Mouse (Mus musculus) forebrain, embryonic 13.5 days (tissue): Measurements from ENCODE around the gene Atoh8. TPM values are rescaled to one million over a fixed set of nuclear protein-coding genes. Genes with fewer than 3 reads are reported as not detected.

Source experiments
- ATAC-seq: fragments of 200-750 bp; cut with Nextera tagmentation; 2 replicates; pipeline ENCODE4 v1.8.0; 2017
- H3K27ac ChIP-seq: fragments of 300-500 bp; sonication (generic); 2 replicates; pipeline ENCODE4 v1.5.1; 2015; ENCODE audit warnings: inconsistent platforms, mild to moderate bottlenecking, moderate library complexity
- H3K27me3 ChIP-seq: fragments of 300-500 bp; sonication (generic); 2 replicates; pipeline ENCODE4 v1.6.1; 2015; ENCODE audit warnings: mild to moderate bottlenecking, inconsistent platforms
- H3K36me3 ChIP-seq: fragments of 300-500 bp; sonication (generic); 2 replicates; pipeline ENCODE4 v1.6.1; 2015; ENCODE audit warnings: mild to moderate bottlenecking, inconsistent platforms; ENCODE audit not compliant: poor library complexity, severe bottlenecking
- H3K4me1 ChIP-seq: fragments of 300-500 bp; sonication (generic); 2 replicates; pipeline ENCODE4 v1.6.1; 2015; ENCODE audit warnings: inconsistent platforms
- H3K4me2 ChIP-seq: fragments of 300-500 bp; sonication (generic); 2 replicates; pipeline ENCODE4 v1.6.1; 2015; ENCODE audit warnings: inconsistent platforms, mild to moderate bottlenecking, moderate library complexity
- H3K4me3 ChIP-seq: fragments of 300-500 bp; sonication (generic); 2 replicates; pipeline ENCODE4 v1.5.1; 2015; ENCODE audit warnings: mild to moderate bottlenecking, inconsistent platforms
- H3K9ac ChIP-seq: fragments of 300-500 bp; sonication (generic); 2 replicates; pipeline ENCODE4 v1.6.1; 2015; ENCODE audit warnings: mild to moderate bottlenecking, inconsistent platforms
- H3K9me3 ChIP-seq: fragments of 300-500 bp; sonication (generic); replicated peaks from 2 replicates; pipeline ENCODE4 v1.6.1; 2016; ENCODE audit warnings: inconsistent platforms
- WGBS: fragments of 180-500 bp; shearing (Covaris S2); methylation state at CpG from one replicate; pipeline ENCODE4 v1.1.7; 2015; 5-methylcytosine and 5-hydroxymethylcytosine counted together
- polyA plus RNA-seq: library from polyadenylated mRNA; unstranded; fragments of >200 nt; fragmentation: Nextera tagmentation; extraction: Ambion mirVana; gene quantifications from 2 replicates; pipeline ENCODE4 v1.2.1, GENCODE M21; 2015

Gene Atoh8
- polyA plus RNA-seq, 1 experiment from 2014 or later = 2.9 TPM

DNA sequence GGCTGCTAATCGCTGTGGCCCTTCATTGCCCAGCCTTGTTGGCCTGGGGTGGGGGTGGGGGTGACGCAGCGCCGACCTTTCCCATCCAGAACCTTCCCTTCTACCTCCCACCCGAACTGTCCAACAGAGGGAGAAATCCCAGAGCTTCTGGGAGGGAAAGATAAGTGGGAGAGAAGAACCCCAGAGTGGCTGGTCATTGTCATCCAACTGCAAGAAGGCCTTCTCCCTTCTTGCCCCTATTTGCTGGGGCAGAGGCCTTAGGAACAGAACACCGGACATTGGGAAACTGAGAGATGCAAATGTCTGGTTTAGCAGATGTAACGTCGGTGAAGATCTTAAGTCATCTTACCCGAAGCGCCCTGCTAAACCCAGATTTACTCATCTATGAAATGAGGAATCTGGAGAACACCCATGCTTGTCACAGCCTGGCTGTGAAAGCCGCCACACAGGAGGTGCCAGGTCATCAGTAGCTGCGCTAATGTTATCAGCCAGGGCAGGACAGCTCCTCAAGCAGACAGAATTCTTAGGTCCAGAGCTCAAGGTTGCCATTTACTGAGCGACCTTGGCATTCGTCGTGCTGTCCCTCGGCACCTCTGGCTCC is 530 bp upstream of the Atoh8 start:
- Histone ChIP-seq H3K36me3 (no peaks in the 10 kb centered on the region), H3K27ac (no peak overlapping the region), H3K9me3 (no peaks in the 10 kb centered on the region), H3K27me3 (peaks cover 67% of the 10 kb centered on the region), H3K4me3 (peak overlapping the region; percentile 60), H3K4me1 (peaks cover 49% of the 10 kb centered on the region), H3K4me2 (peak overlapping the region; percentile 100), H3K9ac (no peak overlapping the region)
- no peak for ATAC-seq
- WGBS = 33% methylated on average over 16 of the region's 16 CpGs

DNA sequence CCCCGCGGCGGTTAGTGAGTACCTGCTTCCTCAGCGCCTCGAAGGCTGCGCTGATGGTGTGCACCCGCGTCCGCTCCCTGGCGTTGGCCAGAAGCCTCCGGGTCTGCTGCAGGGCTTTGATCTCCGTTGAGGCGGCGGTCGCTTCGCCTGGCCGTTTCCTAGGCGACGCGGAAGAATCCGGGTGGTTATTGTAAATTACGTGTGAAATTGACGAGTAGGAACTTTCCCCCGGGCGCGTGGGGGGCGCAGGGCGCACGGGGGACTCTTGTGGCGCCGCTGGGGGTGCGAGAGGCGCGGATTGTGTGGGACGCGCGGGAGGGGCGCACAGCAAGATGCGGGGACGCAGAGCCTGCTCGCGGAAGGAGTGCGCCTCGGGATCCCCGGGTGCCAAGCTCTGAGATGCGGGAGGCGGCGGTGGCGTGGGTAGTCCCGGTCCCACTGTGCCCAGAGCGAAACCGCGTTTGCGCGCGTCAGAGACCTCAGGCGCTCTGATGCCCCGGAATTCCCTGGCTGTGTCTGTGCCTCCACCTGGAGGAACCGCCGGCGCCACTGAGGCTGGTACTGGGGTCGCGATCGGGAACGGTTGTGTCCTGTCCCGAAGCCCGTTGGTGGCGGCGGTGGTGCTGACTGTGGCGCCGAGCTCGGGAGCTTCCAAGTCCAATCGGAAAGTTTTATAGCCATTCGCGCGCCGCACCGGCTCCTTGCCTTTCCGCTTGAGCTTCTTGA is 842 bp downstream of the Atoh8 start:
- peaks cover 53% of the 10 kb centered on the region for H3K4me1 ChIP-seq
- peak; percentile 60 for ATAC-seq
- peak overlapping the region; percentile 60 for H3K4me3 ChIP-seq
- H3K9ac ChIP-seq = peak overlapping the region; percentile 66
- H3K4me2 ChIP-seq = peak overlapping the region; percentile 100
- H3K36me3 ChIP-seq = no peaks in the 10 kb centered on the region
- H3K9me3 ChIP-seq = no peaks in the 10 kb centered on the region
- peaks cover 59% of the 10 kb centered on the region for H3K27me3 ChIP-seq
- H3K27ac ChIP-seq = peak overlapping the region; percentile 44
- under 1% methylated on average over 76 of the region's 79 CpGs for WGBS

DNA sequence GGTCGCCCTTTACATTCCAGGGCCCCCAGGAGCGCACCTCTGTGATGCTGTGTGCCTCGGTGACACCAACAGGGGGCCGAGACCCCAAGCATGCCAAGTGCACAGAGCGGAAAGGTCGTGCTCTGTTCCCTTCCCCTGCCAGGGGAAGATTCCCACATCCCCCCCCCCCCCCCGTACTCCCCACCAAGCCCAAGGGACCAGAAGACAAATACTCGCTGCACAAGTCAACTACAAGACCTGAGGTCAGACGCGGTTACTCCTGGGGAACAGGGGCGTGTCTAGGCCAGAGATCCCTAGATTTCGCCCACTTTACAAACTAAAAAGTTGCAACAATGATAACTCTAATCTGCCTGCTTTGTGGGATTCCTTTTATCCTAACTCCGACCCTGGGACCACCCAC is 1.4 kb downstream of the Atoh8 start:
- 3% methylated on average over 10 of the region's 13 CpGs for WGBS
- Histone ChIP-seq H3K27ac (no peak overlapping the region), H3K9me3 (no peaks in the 10 kb centered on the region), H3K4me3 (peak overlapping the region; percentile 60), H3K9ac (peak overlapping the region; percentile 66), H3K4me2 (peak overlapping the region; percentile 100), H3K27me3 (peaks cover 54% of the 10 kb centered on the region), H3K36me3 (no peaks in the 10 kb centered on the region), H3K4me1 (peaks cover 53% of the 10 kb centered on the region)
- no peak for ATAC-seq

DNA sequence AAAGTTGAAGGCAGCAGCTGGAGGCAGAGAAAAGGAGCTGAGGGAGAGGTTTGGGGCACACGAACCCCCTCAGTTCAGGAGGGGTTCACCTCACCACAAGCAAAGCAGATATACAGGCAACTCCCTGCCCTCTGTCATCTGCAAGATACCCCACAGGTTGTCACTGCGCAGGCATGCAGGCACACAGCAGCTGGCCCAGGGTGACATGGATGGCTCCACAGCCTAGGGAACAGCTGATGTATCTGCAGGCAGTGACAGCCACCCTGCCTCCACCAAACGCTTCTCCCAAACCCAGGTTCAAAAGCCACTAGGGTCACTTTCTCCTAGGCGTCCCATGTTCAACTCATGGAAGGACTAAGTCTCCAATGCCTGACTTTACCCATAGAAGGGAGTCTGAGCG is 2.5 kb downstream of the Atoh8 start:
- no peak for ATAC-seq
- Histone ChIP-seq H3K27ac (no peak overlapping the region), H3K9ac (no peak overlapping the region), H3K36me3 (no peaks in the 10 kb centered on the region), H3K4me3 (peak overlapping the region; percentile 60; the same call in 1 of the 2 replicates), H3K4me2 (peak overlapping the region; percentile 100), H3K4me1 (peaks cover 53% of the 10 kb centered on the region), H3K9me3 (no peaks in the 10 kb centered on the region), H3K27me3 (peaks cover 48% of the 10 kb centered on the region)
- WGBS = 49% methylated on average over 5 of the region's 5 CpGs

DNA sequence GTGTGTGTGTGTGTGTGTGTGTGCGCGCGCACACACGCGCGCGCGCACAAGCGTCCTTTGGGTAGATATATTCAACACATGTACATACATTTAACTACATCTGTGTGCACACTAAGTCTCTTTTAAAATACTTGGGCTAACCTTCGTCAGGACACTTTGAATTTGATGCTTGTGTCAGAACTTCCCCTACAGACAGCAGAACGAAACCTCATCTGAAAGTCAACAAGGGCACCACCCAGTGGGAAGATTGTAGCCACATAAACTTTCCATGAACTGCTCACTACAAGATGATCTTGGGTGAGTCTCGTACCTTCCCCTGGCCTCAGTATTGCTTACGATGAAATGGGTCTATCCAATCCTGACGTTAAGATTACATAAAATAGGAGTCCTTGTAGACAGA is 3.0 kb downstream of the Atoh8 start:
- H3K27ac ChIP-seq = no peak overlapping the region
- peaks cover 45% of the 10 kb centered on the region for H3K27me3 ChIP-seq
- no peak for ATAC-seq
- H3K9ac ChIP-seq = no peak overlapping the region
- 90% methylated on average over 14 of the region's 14 CpGs for WGBS
- no peaks in the 10 kb centered on the region for H3K36me3 ChIP-seq
- H3K4me2 ChIP-seq = peak overlapping the region; percentile 100
- H3K9me3 ChIP-seq = no peaks in the 10 kb centered on the region
- peaks cover 53% of the 10 kb centered on the region for H3K4me1 ChIP-seq
- H3K4me3 ChIP-seq = no peak overlapping the region

DNA sequence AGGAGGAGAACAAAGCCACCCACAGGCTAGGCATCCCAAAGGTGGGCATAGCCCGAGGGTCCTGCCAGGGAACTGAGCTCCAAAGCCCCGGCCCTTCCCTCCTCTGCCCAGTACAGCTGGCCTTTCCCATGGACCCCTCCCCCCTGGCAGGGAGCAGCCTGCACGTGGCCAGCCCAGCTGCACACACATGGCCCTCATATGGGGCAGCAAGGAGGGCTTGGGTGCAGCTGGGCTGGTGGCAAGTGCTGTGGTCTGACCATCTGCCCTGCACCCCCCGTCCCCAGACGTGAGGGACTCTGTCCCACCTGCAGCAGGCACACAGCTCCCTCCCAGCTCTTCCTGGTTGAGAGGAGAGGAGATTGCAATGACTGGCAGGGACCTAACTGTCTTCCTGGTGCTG is 4.5 kb downstream of the Atoh8 start:
- H3K27ac ChIP-seq = no peak overlapping the region
- H3K36me3 ChIP-seq = no peaks in the 10 kb centered on the region
- H3K4me1 ChIP-seq = peaks cover 42% of the 10 kb centered on the region
- H3K9me3 ChIP-seq = no peaks in the 10 kb centered on the region
- H3K9ac ChIP-seq = no peak overlapping the region
- peaks cover 35% of the 10 kb centered on the region for H3K27me3 ChIP-seq
- no peak; the same call in 1 of the 2 replicates for ATAC-seq
- H3K4me2 ChIP-seq = peak overlapping the region; percentile 15; the same call in 1 of the 2 replicates
- WGBS = 33% methylated on average over 5 of the region's 5 CpGs
- H3K4me3 ChIP-seq = no peak overlapping the region

DNA sequence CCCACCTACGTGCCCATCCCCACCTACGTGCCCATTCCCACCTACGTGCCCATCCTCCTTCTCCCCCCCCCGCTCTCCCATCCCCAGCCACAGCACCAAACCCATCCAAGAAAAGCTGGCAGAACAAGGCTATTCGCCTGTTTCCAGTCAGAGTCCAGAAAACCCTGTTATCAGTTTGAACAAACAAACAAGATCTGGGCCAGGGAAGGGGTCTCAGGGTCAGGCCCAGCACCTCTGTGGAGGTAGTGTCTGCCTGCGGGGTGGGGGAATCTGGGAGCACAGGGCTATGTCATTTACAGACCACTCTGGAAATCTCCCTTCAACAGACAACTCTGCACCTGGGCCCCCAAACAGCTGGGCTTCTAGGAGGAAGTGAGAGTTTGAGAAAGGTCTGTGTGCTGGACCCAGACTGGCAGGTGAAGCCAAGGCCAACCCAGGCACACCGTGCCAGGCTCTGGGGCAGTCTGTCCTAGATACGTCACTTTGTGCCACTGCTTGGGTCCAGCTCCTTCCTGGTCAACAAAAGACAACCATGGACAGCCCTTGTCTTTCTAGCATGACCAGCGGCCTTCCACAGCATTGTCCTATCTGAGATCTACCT is 7.6 kb downstream of the Atoh8 start:
- 93% methylated on average over 8 of the region's 9 CpGs for WGBS
- no peak for ATAC-seq
- Histone ChIP-seq H3K4me2 (no peak overlapping the region), H3K27ac (no peak overlapping the region), H3K9ac (no peak overlapping the region), H3K36me3 (no peaks in the 10 kb centered on the region), H3K4me3 (no peak overlapping the region), H3K9me3 (no peaks in the 10 kb centered on the region), H3K4me1 (peaks cover 24% of the 10 kb centered on the region), H3K27me3 (peaks cover 24% of the 10 kb centered on the region)

DNA sequence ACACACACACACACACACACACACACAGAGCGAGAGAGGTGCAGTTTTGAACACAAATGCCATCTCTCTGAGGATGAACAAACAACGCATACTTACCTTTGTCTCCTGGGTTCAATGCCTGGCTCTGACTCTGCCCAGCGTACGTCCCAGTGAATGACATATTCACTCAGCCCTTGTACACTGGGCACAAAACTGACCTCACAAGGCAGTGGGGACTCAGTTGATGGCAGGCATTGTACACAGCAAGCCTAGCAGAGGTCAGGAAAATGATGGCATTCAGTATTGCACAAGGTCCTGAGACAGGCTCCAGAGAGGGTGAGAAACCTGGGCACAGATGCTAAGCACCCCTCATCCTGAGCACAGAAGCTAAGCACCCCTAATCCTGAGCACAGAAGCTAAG is 8.4 kb downstream of the Atoh8 start:
- WGBS = 84% methylated on average over 4 of the region's 4 CpGs
- no peak overlapping the region for H3K4me3 ChIP-seq

DNA sequence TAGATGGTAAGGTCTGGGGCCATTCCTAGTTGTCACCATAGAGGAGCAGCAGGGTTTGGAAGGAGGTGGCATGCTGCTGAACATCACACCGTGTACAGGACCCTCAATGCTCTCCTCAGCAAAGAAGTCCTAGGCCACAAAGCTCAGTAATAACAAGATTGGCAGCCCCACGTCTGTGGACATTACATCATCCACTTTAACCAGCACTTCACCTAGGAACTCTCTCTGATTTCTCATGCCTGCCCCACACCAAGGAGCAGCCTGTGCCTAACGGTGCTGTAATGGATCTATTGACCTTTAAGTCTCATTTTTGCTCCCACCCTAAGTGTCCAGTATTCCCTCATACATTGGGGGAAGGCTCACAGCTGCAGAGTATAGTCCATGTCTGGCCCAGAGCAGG is 9.7 kb downstream of the Atoh8 start:
- WGBS = 65% methylated on average over 3 of the region's 3 CpGs
- H3K9me3 ChIP-seq = no peaks in the 10 kb centered on the region

More for the DNA sequence above, 8.4 kb downstream of the Atoh8 start:
- Histone ChIP-seq H3K9ac (no peak overlapping the region), H3K27me3 (peaks cover 16% of the 10 kb centered on the region), H3K4me1 (peaks cover 29% of the 10 kb centered on the region), H3K9me3 (no peaks in the 10 kb centered on the region), H3K4me2 (no peak overlapping the region), H3K27ac (no peak overlapping the region), H3K36me3 (no peaks in the 10 kb centered on the region)
- no peak for ATAC-seq

DNA sequence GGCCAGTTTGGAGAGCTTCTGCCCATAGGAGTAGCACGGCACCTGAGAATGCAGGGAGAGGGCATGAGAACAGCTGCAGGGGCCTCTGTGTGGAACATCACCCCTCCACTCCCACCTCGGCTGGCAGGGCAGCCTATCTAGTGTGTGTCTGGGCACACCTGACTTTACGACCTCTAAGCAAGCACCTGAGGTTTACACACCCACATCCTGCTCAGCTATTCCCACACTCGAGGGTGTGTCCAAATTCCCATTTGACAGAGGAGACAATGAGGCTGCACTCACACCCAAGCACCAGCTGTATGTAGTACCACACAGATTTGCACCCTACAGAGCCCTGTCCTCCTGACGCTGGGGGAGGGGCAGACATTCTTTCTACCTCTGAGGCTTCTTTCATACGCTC is 11.5 kb downstream of the Atoh8 start:
- WGBS = 66% methylated on average over 6 of the region's 6 CpGs
- Histone ChIP-seq H3K4me1 (peaks cover 52% of the 10 kb centered on the region), H3K27me3 (peaks cover 16% of the 10 kb centered on the region; the same call in 1 of the 2 replicates), H3K9ac (no peak overlapping the region), H3K9me3 (no peaks in the 10 kb centered on the region), H3K4me2 (no peak overlapping the region), H3K36me3 (no peaks in the 10 kb centered on the region), H3K4me3 (no peak overlapping the region), H3K27ac (no peak overlapping the region)
- no peak for ATAC-seq

More for the DNA sequence above, 9.7 kb downstream of the Atoh8 start:
- no peak for ATAC-seq
- H3K4me1 ChIP-seq = peaks cover 37% of the 10 kb centered on the region
- no peak overlapping the region for H3K9ac ChIP-seq
- no peak overlapping the region for H3K4me2 ChIP-seq
- no peak overlapping the region for H3K27ac ChIP-seq
- no peak overlapping the region for H3K4me3 ChIP-seq
- no peaks in the 10 kb centered on the region for H3K36me3 ChIP-seq
- peaks cover 8% of the 10 kb centered on the region; the same call in 1 of the 2 replicates for H3K27me3 ChIP-seq

DNA sequence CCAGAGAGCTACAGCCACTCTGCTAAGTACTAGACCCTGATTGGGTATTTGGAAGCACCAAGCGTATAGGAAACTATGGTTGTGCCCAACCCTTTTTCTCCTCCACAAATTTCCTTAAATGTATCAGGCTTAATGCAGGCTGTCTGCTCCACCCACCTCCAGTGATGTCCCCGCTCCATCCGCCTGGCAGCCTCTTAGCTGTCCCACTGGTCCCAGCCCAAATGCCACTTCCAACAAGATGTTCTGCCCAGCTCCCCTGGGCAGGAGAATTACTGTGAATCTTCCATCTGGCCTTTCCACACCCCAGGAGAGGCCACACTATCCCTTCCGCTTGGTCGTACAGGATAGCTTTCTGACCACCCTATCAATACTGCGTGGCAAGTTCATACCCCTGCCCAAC is 12.5 kb downstream of the Atoh8 start:
- 58% methylated on average over 6 of the region's 6 CpGs for WGBS
- peak overlapping the region; percentile 76 for H3K27ac ChIP-seq
- peak overlapping the region; percentile 30 for H3K4me2 ChIP-seq
- peak overlapping the region; percentile 34; the same call in 1 of the 2 replicates for H3K9ac ChIP-seq
- peaks cover 13% of the 10 kb centered on the region; the same call in 1 of the 2 replicates for H3K27me3 ChIP-seq
- peaks cover 62% of the 10 kb centered on the region for H3K4me1 ChIP-seq
- H3K9me3 ChIP-seq = no peaks in the 10 kb centered on the region
- no peak for ATAC-seq
- no peaks in the 10 kb centered on the region for H3K36me3 ChIP-seq
- H3K4me3 ChIP-seq = no peak overlapping the region

DNA sequence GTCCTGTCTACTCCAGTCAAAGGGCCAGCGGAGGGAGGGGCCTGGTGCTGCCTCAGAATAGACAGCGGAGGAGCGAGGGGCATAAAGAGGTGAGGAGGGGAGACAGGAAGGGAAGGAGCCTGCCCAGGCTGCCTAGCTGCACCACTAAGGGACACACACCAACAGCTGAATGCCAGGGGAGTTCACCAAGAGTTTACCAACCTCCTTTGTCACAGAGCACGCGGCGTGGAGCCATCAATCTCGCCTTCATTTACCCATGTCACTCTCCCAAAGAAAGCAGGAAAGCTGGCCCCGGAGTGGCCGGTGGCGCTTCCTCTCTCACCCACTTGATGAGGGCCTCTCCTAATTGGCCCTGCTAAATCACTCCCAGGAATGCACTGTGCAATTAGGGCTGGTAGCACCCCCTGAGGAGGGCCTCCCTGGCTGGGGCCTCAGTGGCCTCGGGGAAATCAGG is 13.1 kb downstream of the Atoh8 start:
- 0% methylated on average over 11 of the region's 11 CpGs for WGBS
- peaks cover 68% of the 10 kb centered on the region for H3K4me1 ChIP-seq
- no peak overlapping the region for H3K4me3 ChIP-seq
- H3K9me3 ChIP-seq = no peaks in the 10 kb centered on the region
- peak overlapping the region; percentile 30 for H3K4me2 ChIP-seq
- no peaks in the 10 kb centered on the region for H3K36me3 ChIP-seq
- peak overlapping the region; percentile 76 for H3K27ac ChIP-seq
- H3K27me3 ChIP-seq = peaks cover 13% of the 10 kb centered on the region; the same call in 1 of the 2 replicates
- H3K9ac ChIP-seq = peak overlapping the region; percentile 34
- ATAC-seq = peak; percentile 82
